Mouse (Mus musculus) neural tube, embryonic 13.5 days (tissue): Measurements from ENCODE around the gene Chaf1a. TPM values are rescaled to one million over a fixed set of nuclear protein-coding genes. Genes with fewer than 3 reads are reported as not detected.
A peak's percentile ranks its signal among the peaks of the same experiment; 100 is the strongest.

ENCODE experiments used
- ATAC-seq: fragments of 200-750 bp; cut with Nextera tagmentation; 2 replicates; pipeline ENCODE4 v1.8.0; 2017; ENCODE audit warnings: low read depth, mild to moderate bottlenecking, moderate TSS enrichment, moderate library complexity
- H3K27ac ChIP-seq: fragments of 300-500 bp; sonication (generic); replicated peaks from 2 replicates; pipeline ENCODE4 v1.5.1; 2015; ENCODE audit warnings: moderate library complexity, mild to moderate bottlenecking, inconsistent platforms
- H3K27me3 ChIP-seq: fragments of 300-500 bp; sonication (generic); 2 replicates; pipeline ENCODE4 v1.6.1; 2015; ENCODE audit warnings: mild to moderate bottlenecking, inconsistent platforms
- H3K36me3 ChIP-seq: fragments of 300-500 bp; sonication (generic); 2 replicates; pipeline ENCODE4 v1.6.1; 2015; ENCODE audit warnings: mild to moderate bottlenecking, inconsistent platforms
- H3K4me1 ChIP-seq: fragments of 300-500 bp; sonication (generic); replicated peaks from 2 replicates; pipeline ENCODE4 v1.6.1; 2015; ENCODE audit warnings: inconsistent platforms
- H3K4me2 ChIP-seq: fragments of 300-500 bp; sonication (generic); 2 replicates; pipeline ENCODE4 v1.6.1; 2015; ENCODE audit warnings: inconsistent platforms, mild to moderate bottlenecking, moderate library complexity
- H3K4me3 ChIP-seq: fragments of 300-500 bp; sonication (generic); 2 replicates; pipeline ENCODE4 v1.5.1; 2015; ENCODE audit warnings: mild to moderate bottlenecking, inconsistent platforms
- H3K9ac ChIP-seq: fragments of 300-500 bp; sonication (generic); 2 replicates; pipeline ENCODE4 v1.6.1; 2015; ENCODE audit warnings: moderate library complexity, mild to moderate bottlenecking, inconsistent platforms
- H3K9me3 ChIP-seq: fragments of 300-500 bp; sonication (generic); 2 replicates; pipeline ENCODE4 v1.6.1; 2016; ENCODE audit warnings: inconsistent platforms
- WGBS: fragments of 180-500 bp; shearing (Covaris S2); methylation state at CpG from one replicate; pipeline ENCODE4 v1.1.7; 2015; 5-methylcytosine and 5-hydroxymethylcytosine counted together
- polyA plus RNA-seq: library from polyadenylated mRNA; unstranded; fragments of >200 nt; fragmentation: Nextera tagmentation; extraction: Ambion mirVana; gene quantifications from 2 replicates; pipeline ENCODE4 v1.2.1, GENCODE M21; 2015

The Chaf1a gene
- polyA plus RNA-seq, 1 experiment from 2014 or later: 6.3 TPM

DNA sequence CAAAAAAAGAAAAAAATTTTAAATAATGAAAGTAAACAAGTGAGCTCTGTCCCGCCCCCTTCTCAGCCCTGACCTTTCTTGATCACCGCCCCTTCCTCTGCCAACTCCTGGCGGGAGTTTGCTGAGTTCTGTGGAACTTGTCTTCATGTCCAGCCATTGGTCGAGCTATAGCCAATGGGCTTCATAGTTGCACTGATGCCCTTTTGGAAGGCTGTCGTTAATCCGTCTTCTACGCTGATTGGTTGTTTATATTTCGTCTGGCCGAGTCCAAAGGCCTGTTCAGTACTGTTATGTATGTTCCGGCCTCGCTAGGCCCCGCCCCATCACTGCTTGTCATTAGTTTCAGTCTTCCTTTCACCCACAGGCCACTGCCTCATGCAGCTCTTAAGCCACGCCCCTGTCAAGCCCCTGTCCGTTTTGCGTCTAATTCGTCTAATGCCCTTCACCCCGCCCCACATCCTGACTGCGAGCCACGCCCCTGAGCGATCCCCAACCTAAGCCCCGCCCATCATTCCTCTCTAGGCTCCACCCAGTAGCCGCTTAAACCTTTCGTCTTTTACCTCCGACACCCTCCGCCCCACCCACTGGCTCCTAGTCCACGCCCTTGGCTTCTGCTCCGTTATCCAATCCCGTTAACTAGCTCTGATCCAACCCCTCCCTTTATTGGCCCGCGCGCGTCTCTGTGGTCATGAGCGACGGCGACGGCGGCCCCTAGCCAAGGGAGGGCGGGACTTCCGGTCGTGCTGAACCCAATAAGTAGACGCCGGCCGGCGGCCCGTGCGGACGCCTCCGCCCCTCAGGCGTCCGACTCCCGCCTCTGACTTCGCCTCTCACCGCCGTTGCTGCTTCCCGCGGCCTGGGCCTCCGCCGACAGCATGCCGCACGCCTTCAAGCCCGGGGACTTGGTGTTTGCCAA is 38.9 kb downstream of the Chaf1a start, which contains the start of gene Hdgfl2:
Gene Hdgfl2, plus strand, starts transcription at position 755 of the 916 bp plus-strand sequence.
- Histone ChIP-seq H3K4me1 (peaks cover 43% of the 10 kb centered on the region), H3K27ac (peak within 1 kb of the TSS; percentile 72), H3K9ac (peak within 1 kb of the TSS; percentile 95), H3K4me2 (peak within 1 kb of the TSS; percentile 100), H3K27me3 (no peaks in the 10 kb centered on the region), H3K4me3 (peak within 1 kb of the TSS; percentile 84), H3K9me3 (no peaks in the 10 kb centered on the region), H3K36me3 (peaks cover 19% of the 10 kb centered on the region)
- peak; percentile 95 for ATAC-seq
- WGBS: 0% methylated on average over 60 of the region's 61 CpGs

GRCm38 (mm10) chr17:56079921-56080320 is 39.7 kb downstream of the Chaf1a start:
- H3K27me3 ChIP-seq: no peaks in the 10 kb centered on the region
- 1% methylated on average over 11 of the region's 11 CpGs for WGBS
- no peaks in the 10 kb centered on the region for H3K9me3 ChIP-seq
- peaks cover 40% of the 10 kb centered on the region for H3K4me1 ChIP-seq
- peak overlapping the region; percentile 84 for H3K4me3 ChIP-seq
- H3K9ac ChIP-seq: peak overlapping the region; percentile 95
- H3K4me2 ChIP-seq: peak overlapping the region; percentile 100
- ATAC-seq: no peak
- H3K36me3 ChIP-seq: peaks cover 27% of the 10 kb centered on the region
- peak overlapping the region; percentile 72 for H3K27ac ChIP-seq

GRCm38 (mm10) chr17:56080781-56081585 is 40.7 kb downstream of the Chaf1a start:
- 9% methylated on average over 8 of the region's 8 CpGs for WGBS
- peak; percentile 24 for ATAC-seq
- peak overlapping the region; percentile 52; the same call in 1 of the 2 replicates for H3K27ac ChIP-seq
- peak overlapping the region; percentile 100 for H3K4me2 ChIP-seq
- peaks cover 34% of the 10 kb centered on the region for H3K36me3 ChIP-seq
- H3K27me3 ChIP-seq: no peaks in the 10 kb centered on the region
- H3K4me3 ChIP-seq: peak overlapping the region; percentile 84
- no peaks in the 10 kb centered on the region for H3K9me3 ChIP-seq
- peak overlapping the region; percentile 95 for H3K9ac ChIP-seq
- H3K4me1 ChIP-seq: peaks cover 32% of the 10 kb centered on the region

DNA sequence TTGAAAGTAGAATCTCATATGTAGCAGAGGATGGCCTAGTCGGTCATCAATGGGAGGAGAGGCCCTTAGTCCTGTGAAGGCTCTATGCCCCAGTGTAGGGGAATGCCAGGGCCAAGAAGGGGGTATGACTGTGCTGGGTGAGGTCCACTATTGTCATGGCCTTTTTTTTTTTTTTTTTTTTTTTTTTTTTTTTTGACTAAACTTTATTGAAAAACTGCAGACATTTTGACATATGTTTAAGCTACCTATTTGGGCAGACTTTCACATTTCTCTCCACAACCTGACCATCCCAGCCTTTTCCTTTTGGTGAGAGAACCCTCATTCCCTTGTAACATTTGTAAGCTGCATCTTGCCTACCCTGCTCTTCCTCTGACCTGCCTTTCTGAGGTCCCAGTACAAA is 52.1 kb downstream of the Chaf1a start:
- no peak overlapping the region for H3K9ac ChIP-seq
- no peaks in the 10 kb centered on the region for H3K9me3 ChIP-seq
- no peak overlapping the region for H3K4me2 ChIP-seq
- no peak overlapping the region for H3K27ac ChIP-seq
- no peak for ATAC-seq
- WGBS: 87% methylated on average over 1 of the region's 1 CpGs
- H3K4me3 ChIP-seq: no peak overlapping the region
- peaks cover 63% of the 10 kb centered on the region for H3K36me3 ChIP-seq
- no peaks in the 10 kb centered on the region for H3K4me1 ChIP-seq
- H3K27me3 ChIP-seq: no peaks in the 10 kb centered on the region

- Histone ChIP-seq H3K4me3 (no peak overlapping the region), H3K27me3 (no peaks in the 10 kb centered on the region), H3K9me3 (no peaks in the 10 kb centered on the region), H3K9ac (peak overlapping the region; percentile 31; the same call in 1 of the 2 replicates), H3K36me3 (peaks cover 65% of the 10 kb centered on the region), H3K27ac (no peak overlapping the region), H3K4me1 (no peaks in the 10 kb centered on the region), H3K4me2 (no peak overlapping the region)
- WGBS: 100% methylated on average over 1 of the region's 1 CpGs
- no peak for ATAC-seq
These were observed 52.6 kb downstream of the Chaf1a start for GRCm38 (mm10) chr17:56092794-56093193.

DNA sequence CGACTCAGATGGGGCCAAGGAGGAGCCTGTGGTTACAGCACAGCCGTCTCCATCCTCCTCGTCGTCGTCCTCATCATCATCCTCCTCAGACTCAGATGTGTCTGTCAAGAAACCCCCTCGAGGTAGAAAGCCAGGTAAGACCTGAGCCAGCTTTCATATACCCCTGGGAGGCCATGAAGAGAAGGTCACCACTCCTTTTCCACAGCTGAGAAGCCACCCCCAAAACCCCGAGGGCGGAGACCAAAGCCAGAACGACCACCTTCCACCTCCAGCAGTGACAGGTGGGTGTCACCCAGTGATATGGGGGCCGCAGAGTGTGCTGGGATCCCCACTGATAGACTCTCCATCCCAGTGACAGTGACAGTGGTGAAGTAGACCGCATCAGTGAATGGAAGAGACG is 56.6 kb downstream of the Chaf1a start:
- no peak overlapping the region for H3K27ac ChIP-seq
- H3K27me3 ChIP-seq: no peaks in the 10 kb centered on the region
- H3K4me2 ChIP-seq: no peak overlapping the region
- H3K4me1 ChIP-seq: no peaks in the 10 kb centered on the region
- H3K36me3 ChIP-seq: peaks cover 89% of the 10 kb centered on the region
- no peak overlapping the region for H3K9ac ChIP-seq
- no peaks in the 10 kb centered on the region for H3K9me3 ChIP-seq
- H3K4me3 ChIP-seq: no peak overlapping the region
- WGBS: 91% methylated on average over 12 of the region's 12 CpGs
- ATAC-seq: no peak

DNA sequence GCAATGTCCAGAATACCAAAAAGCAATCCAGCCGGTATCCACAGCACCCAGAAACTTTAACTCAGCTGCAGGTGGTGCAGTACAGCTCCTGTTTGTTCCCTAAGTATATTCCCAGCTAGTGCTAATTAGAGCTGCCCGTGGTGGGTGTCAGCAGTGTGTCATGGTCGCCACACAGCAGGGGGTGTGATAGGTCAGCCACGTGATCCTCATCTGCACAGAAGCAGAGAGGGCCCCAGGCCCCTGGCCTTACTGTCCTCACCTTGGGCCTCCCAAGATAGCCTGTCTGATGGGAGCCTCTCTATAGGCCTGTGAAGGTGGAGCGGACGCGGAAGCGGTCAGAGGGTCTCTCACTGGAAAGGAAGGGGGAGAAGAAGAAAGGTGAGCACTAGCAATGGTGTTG is 57.9 kb downstream of the Chaf1a start:
- ATAC-seq: no peak
- Histone ChIP-seq H3K27me3 (no peaks in the 10 kb centered on the region), H3K4me3 (no peak overlapping the region), H3K27ac (no peak overlapping the region), H3K36me3 (peaks cover 95% of the 10 kb centered on the region), H3K9ac (no peak overlapping the region), H3K4me1 (no peaks in the 10 kb centered on the region), H3K4me2 (no peak overlapping the region), H3K9me3 (no peaks in the 10 kb centered on the region)
- 93% methylated on average over 8 of the region's 8 CpGs for WGBS

DNA sequence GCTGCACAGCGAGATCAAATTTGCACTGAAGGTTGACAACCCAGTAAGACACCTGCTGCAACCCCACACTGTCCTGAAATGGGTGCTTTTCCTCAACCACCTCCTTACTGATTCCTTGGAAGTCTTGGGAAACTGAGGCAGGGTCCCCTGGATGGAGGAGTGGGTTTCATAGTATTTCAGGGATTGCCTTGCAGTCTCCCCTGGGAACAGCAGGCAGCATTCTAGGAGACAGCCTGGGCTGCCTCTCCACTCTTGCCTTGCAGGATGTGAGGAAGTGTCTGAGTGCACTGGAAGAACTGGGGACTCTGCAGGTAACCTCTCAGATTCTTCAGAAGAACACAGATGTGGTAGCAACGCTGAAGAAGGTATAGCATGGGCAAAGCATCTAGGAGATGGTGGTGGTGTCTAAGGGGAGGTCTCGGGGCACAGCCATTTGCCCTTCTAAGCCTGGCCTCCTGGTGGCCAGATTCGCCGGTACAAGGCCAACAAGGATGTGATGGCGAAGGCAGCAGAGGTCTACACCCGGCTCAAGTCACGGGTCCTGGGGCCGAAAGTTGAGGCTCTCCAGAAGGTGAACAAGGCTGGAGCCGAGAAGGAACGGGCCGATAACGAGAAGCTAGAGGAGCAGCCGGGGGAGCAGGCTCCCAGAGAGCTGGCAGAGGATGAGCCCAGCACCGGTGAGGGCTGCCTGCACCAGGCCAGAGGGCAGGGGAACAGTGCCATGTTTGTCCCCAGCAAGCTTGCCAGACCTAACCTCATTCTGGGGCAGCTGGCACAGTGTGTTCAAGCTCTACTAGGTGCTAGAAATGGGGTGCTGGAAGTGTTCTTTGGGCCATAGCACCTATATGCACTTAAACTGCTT is 58.7 kb downstream of the Chaf1a start:
- H3K36me3 ChIP-seq: peaks cover 98% of the 10 kb centered on the region
- ATAC-seq: no peak
- H3K27me3 ChIP-seq: no peaks in the 10 kb centered on the region
- no peaks in the 10 kb centered on the region for H3K4me1 ChIP-seq
- no peaks in the 10 kb centered on the region for H3K9me3 ChIP-seq
- H3K9ac ChIP-seq: no peak overlapping the region
- no peak overlapping the region for H3K4me3 ChIP-seq
- 92% methylated on average over 15 of the region's 15 CpGs for WGBS
- no peak overlapping the region for H3K27ac ChIP-seq
- no peak overlapping the region for H3K4me2 ChIP-seq

- no peak overlapping the region for H3K4me3 ChIP-seq
- ATAC-seq: no peak
- no peaks in the 10 kb centered on the region for H3K4me1 ChIP-seq
- H3K4me2 ChIP-seq: no peak overlapping the region
- peaks cover 83% of the 10 kb centered on the region for H3K36me3 ChIP-seq
- H3K27me3 ChIP-seq: no peaks in the 10 kb centered on the region
- 94% methylated on average over 3 of the region's 3 CpGs for WGBS
- H3K27ac ChIP-seq: no peak overlapping the region
- no peak overlapping the region for H3K9ac ChIP-seq
- no peaks in the 10 kb centered on the region for H3K9me3 ChIP-seq
These were observed 60.6 kb downstream of the Chaf1a start for GRCm38 (mm10) chr17:56100811-56101210.

DNA sequence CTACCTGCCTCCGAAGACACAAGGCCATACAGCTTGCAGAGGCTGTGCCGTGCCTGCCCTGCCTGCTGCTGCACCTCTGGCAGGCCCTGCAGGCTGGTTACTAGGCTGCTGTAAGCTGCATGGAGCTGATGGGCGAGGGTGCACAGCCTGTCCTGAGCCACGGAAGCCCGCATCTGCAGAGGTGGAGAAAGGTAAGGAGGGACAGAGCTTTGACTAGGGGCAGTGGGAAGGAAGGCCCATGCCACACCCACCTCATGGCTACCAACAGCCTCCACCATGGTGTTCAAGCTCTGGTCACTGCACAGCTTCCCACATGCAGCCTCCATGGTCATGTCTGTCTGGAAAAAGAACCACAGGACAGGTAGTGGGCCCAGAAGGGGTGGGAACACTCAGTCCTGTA is 61.9 kb downstream of the Chaf1a start:
- Histone ChIP-seq H3K4me2 (no peak overlapping the region), H3K9me3 (no peaks in the 10 kb centered on the region), H3K27ac (no peak overlapping the region), H3K9ac (no peak overlapping the region), H3K4me3 (no peak overlapping the region), H3K27me3 (no peaks in the 10 kb centered on the region), H3K4me1 (no peaks in the 10 kb centered on the region), H3K36me3 (peaks cover 69% of the 10 kb centered on the region)
- ATAC-seq: no peak
- 91% methylated on average over 5 of the region's 5 CpGs for WGBS

DNA sequence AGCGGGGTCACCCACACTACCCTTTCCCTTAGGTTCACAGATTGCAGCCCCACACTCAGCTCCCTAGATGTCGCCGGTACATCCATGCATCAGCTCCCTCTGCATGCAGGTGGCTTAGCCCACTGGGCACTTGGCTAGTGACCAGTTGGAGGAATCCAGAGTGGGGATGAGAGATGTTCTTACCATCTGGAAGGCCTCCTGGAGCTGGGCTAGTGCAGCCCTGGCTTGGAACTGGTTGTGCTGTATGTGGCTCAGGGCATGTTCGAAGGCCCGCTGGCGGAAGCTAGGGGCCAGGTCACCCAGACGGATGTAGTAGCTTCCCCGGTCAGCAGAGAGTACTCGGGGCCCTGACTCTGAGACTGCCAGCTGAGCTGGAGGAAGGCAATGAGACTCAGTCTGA is 62.7 kb downstream of the Chaf1a start:
- H3K9me3 ChIP-seq: no peaks in the 10 kb centered on the region
- no peaks in the 10 kb centered on the region for H3K27me3 ChIP-seq
- no peak overlapping the region for H3K4me3 ChIP-seq
- H3K4me2 ChIP-seq: no peak overlapping the region
- 92% methylated on average over 9 of the region's 9 CpGs for WGBS
- no peaks in the 10 kb centered on the region for H3K4me1 ChIP-seq
- ATAC-seq: no peak
- no peak overlapping the region for H3K27ac ChIP-seq
- no peak overlapping the region for H3K9ac ChIP-seq
- peaks cover 62% of the 10 kb centered on the region for H3K36me3 ChIP-seq
